Mouse (Mus musculus) bone marrow macrophage, adult 2 months (primary cell): ENCODE data around the gene Flt3l. TPM values are rescaled to one million over a fixed set of nuclear protein-coding genes. Genes with fewer than 3 reads are reported as not detected.
A peak's percentile ranks its signal among the peaks of the same experiment; 100 is the strongest.

Experiments used
- H3K27ac ChIP-seq: 2 replicates; pipeline ENCODE4 v1.5.1; 2012; ENCODE audit warnings: low read depth, low read length; ENCODE audit not compliant: insufficient read depth
- H3K4me1 ChIP-seq: 2 replicates; pipeline ENCODE4 v1.6.1; 2012; ENCODE audit warnings: low read length; ENCODE audit not compliant: control insufficient read depth, insufficient read depth
- H3K4me3 ChIP-seq: 2 replicates; pipeline ENCODE4 v1.5.1; 2012; ENCODE audit warnings: mild to moderate bottlenecking, low read length, moderate library complexity; ENCODE audit not compliant: insufficient read depth
- CTCF ChIP-seq: IDR thresholded peaks from 2 replicates; pipeline ENCODE4 v1.5.1; 2012; ENCODE audit warnings: low read depth, mild to moderate bottlenecking, low read length, moderate library complexity
- POLR2A ChIP-seq: IDR thresholded peaks from 2 replicates; pipeline ENCODE4 v1.6.1; 2012; ENCODE audit warnings: mild to moderate bottlenecking, low read depth, low read length, borderline replicate concordance
- polyA plus RNA-seq: library from polyadenylated mRNA; stranded (reverse); fragments of >200 nt; gene quantifications from 2 replicates; pipeline ENCODE4 v1.2.4, GENCODE M21; 2012; ENCODE audit not compliant: missing spikeins, insufficient read depth, insufficient read length

The Flt3l gene
- polyA plus RNA-seq, 1 experiment = 30.8 TPM

- TF ChIP-seq CTCF (no peak), POLR2A (no peak)
- Histone ChIP-seq H3K4me3 (no peak overlapping the region), H3K27ac (no peak overlapping the region), H3K4me1 (peaks cover 12% of the 10 kb centered on the region)
These were observed 45.8 kb downstream of the Flt3l start for GRCm38 (mm10) chr7:45090251-45090977.

DNA sequence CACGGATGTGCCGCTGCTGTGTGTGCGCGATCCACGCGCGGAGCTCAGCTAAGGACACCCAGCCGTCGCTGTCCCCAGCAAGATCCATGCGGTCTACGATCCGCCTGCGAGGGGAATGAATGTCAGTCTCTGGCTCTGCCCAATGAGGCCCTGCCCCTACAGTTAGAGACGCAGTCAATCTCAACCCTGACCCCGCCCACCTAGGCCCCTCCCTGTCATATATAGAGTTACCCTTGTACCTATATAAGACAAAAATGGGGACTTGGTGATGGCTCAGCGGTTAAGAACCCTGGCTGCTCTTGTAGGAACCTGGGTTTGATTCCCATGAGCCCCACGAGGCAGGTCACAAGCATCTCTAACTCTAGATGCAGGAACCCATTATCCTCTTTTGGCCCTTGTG lies 47.6 kb downstream of the Flt3l start:
- Histone ChIP-seq H3K4me3 (no peak overlapping the region), H3K4me1 (no peaks in the 10 kb centered on the region; the same call in 1 of the 2 replicates), H3K27ac (no peak overlapping the region)
- no peak for TF ChIP-seq CTCF
- no peak for TF ChIP-seq POLR2A

GRCm38 (mm10) chr7:45086084-45086483 lies 50.1 kb downstream of the Flt3l start:
- Histone ChIP-seq H3K4me3 (no peak overlapping the region), H3K27ac (no peak overlapping the region), H3K4me1 (peaks cover 17% of the 10 kb centered on the region)
- TF ChIP-seq CTCF (no peak; the same call in 1 of the 2 replicates), POLR2A (no peak)

- peak overlapping the region; percentile 92 for H3K27ac ChIP-seq
- TF ChIP-seq POLR2A = no peak
- TF ChIP-seq CTCF = no peak
- H3K4me3 ChIP-seq = peak overlapping the region; percentile 41
- H3K4me1 ChIP-seq = peaks cover 22% of the 10 kb centered on the region
These were observed 52.8 kb downstream of the Flt3l start for GRCm38 (mm10) chr7:45083300-45083890.

GRCm38 (mm10) chr7:45082401-45083299 lies 53.6 kb downstream of the Flt3l start:
- H3K4me3 ChIP-seq = peak overlapping the region; percentile 41
- TF ChIP-seq CTCF (peak; percentile 50), POLR2A (no peak)
- peak overlapping the region; percentile 92 for H3K27ac ChIP-seq
- peaks cover 22% of the 10 kb centered on the region for H3K4me1 ChIP-seq

DNA sequence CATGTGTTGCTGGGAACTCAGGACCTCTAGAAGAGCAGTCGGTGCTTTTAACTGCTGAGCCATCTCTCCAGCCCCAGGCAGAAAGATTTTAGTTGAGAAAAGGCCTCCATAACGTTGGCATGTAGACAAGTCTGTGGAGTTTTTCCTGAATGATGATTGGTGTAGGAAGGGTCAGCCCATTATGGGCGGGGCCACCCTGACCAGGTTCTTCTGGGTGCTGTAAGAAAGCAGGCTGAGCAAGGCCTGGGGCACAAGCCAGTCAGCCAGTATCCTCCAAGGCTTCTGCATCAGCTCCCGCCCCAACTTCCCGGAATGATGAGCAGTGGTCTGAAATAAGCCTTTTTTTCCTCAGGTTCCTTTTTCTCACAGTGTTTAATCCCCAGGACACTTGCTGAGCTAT lies 55.2 kb downstream of the Flt3l start:
- H3K4me3 ChIP-seq = no peak overlapping the region
- H3K27ac ChIP-seq = peak overlapping the region; percentile 67

DNA sequence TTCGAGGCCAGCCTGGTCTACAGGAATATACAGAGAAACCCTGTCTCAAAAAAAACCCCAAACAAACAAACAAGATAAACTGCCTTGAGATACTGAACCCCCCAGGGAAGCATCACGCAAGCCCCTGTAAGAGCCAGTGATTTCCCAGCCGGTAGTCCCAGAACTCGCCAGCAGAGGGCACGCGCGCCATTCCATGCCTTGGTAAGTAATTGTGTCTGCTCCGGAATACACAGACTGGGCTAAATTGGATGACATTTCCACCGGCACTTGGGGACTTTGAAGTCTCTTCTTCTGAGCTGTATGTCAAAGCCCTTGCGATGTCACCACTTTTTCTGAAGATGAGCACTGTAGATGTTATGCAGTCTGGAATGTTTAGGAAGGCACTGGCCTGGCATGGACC lies 56.4 kb downstream of the Flt3l start:
- Histone ChIP-seq H3K4me1 (peaks cover 35% of the 10 kb centered on the region), H3K27ac (no peak overlapping the region), H3K4me3 (no peak overlapping the region)
- TF ChIP-seq CTCF (peak; percentile 61), POLR2A (no peak)

More for the DNA sequence above, 55.2 kb downstream of the Flt3l start:
- peaks cover 23% of the 10 kb centered on the region for H3K4me1 ChIP-seq
- TF ChIP-seq CTCF (no peak), POLR2A (no peak)

Other genes with a start within 250 kb of the Flt3l start
- 32.3 and 33.4 TPM in 2 replicates for gene Med25, start 243.7 kb downstream of the Flt3l start, polyA plus RNA-seq
- 11.3 and 14.1 TPM in 2 replicates for gene Fuz, start 240.4 kb downstream of the Flt3l start, polyA plus RNA-seq
- 42.3 and 56.7 TPM in 2 replicates for gene Ap2a1, start 206.9 kb downstream of the Flt3l start, polyA plus RNA-seq
- gene Tsks, start 193.2 kb downstream of the Flt3l start, polyA plus RNA-seq = not detected in 2 replicates
- 0.99 and 2.3 TPM in 2 replicates for gene Cpt1c, start 161.6 kb downstream of the Flt3l start, polyA plus RNA-seq
- gene Prmt1, start 149.9 kb downstream of the Flt3l start, polyA plus RNA-seq = 54.4 and 61.6 TPM in 2 replicates
- 91.0 and 94.7 TPM in 2 replicates for gene Irf3, start 138.8 kb downstream of the Flt3l start, polyA plus RNA-seq
- gene Bcl2l12, start 137.7 kb downstream of the Flt3l start, polyA plus RNA-seq = 15.3 and 16.0 TPM in 2 replicates
- gene Scaf1, start 120.1 kb downstream of the Flt3l start, polyA plus RNA-seq = 44.3 and 47.3 TPM in 2 replicates
- 119 and 123 TPM in 2 replicates for gene Rras, start 118.5 kb downstream of the Flt3l start, polyA plus RNA-seq
- 19.3 and 22.5 TPM in 2 replicates for gene Prr12, start 83.6 kb downstream of the Flt3l start, polyA plus RNA-seq
- 68.2 and 68.9 TPM in 2 replicates for gene Nosip, start 74.0 kb downstream of the Flt3l start, polyA plus RNA-seq
- gene Prrg2, start 73.8 kb downstream of the Flt3l start, polyA plus RNA-seq = 22.9 and 23.6 TPM in 2 replicates
- 3.1 and 4.6 TPM in 2 replicates for gene Rcn3, start 44.2 kb downstream of the Flt3l start, polyA plus RNA-seq
- 149 and 150 TPM in 2 replicates for gene Fcgrt, start 32.6 kb downstream of the Flt3l start, polyA plus RNA-seq
- 1,675 and 1,722 TPM in 2 replicates for gene Rps11, start 12.0 kb downstream of the Flt3l start, polyA plus RNA-seq
- 1,569 and 1,898 TPM in 2 replicates for gene Rpl13a, start 7.7 kb downstream of the Flt3l start, polyA plus RNA-seq
- gene Gm45713, start 201 bp downstream of the Flt3l start, polyA plus RNA-seq = not detected in 2 replicates
- 65.7 and 66.7 TPM in 2 replicates for gene Pih1d1, start 17.9 kb upstream of the Flt3l start, polyA plus RNA-seq
- 89.0 and 111 TPM in 2 replicates for gene Aldh16a1, start 18.2 kb upstream of the Flt3l start, polyA plus RNA-seq
- not detected in 2 replicates for gene Slc17a7, start 27.5 kb upstream of the Flt3l start, polyA plus RNA-seq
- not detected in 2 replicates for gene Gfy, start 43.1 kb upstream of the Flt3l start, polyA plus RNA-seq
- gene Pth2, start 44.6 kb upstream of the Flt3l start, polyA plus RNA-seq = not detected in 2 replicates
- 0.24 TPM in 1 of 2 replicates, not detected in the other for gene Ccdc155, start 68.5 kb upstream of the Flt3l start, polyA plus RNA-seq
- gene Dkkl1, start 75.7 kb upstream of the Flt3l start, polyA plus RNA-seq = not detected in 2 replicates
- 2.1 TPM in 1 of 2 replicates, not detected in the other for gene Tead2, start 79.3 kb upstream of the Flt3l start, polyA plus RNA-seq
- gene Cd37, start 102.7 kb upstream of the Flt3l start, polyA plus RNA-seq = 238 and 243 TPM in 2 replicates
- gene Slc6a16, start 104.7 kb upstream of the Flt3l start, polyA plus RNA-seq = not detected in 2 replicates
- not detected in 2 replicates for gene Slc6a21, start 141.1 kb upstream of the Flt3l start, polyA plus RNA-seq
- gene Trpm4, start 197.3 kb upstream of the Flt3l start, polyA plus RNA-seq = 14.1 and 16.0 TPM in 2 replicates
- gene Hrc, start 198.9 kb upstream of the Flt3l start, polyA plus RNA-seq = not detected in 2 replicates
- gene Ppfia3, start 230.6 kb upstream of the Flt3l start, polyA plus RNA-seq = 1.6 and 1.8 TPM in 2 replicates
- gene Lin7b, start 234.2 kb upstream of the Flt3l start, polyA plus RNA-seq = 3.0 and 3.6 TPM in 2 replicates